Mouse (Mus musculus) gastrocnemius, postnatal 14 days (tissue): ENCODE data around the gene Gad2. TPM values are rescaled to one million over a fixed set of nuclear protein-coding genes. Genes with fewer than 3 reads are reported as not detected.
"Not testable (repeated sequence)": the region's sequence is repeated elsewhere in the genome, so short reads cannot be mapped to it uniquely, and the experiment has no call there.

ENCODE experiments used
- DNase-seq: peaks from one replicate; pipeline ENCODE4 v3.0.0; 2021; ENCODE audit warnings: mixed read lengths
- intact Hi-C: fragments of 180-260 bp; cut with DNase I; formaldehyde crosslinking; loops from one replicate; pipeline ENCODE4 v1.15.1; 2025; ENCODE audit warnings: low total_unique reads
- long read RNA-seq, 2 experiments: library from polyadenylated mRNA; stranded (forward); transcript quantifications; one replicate each; pipeline ENCODE4 v2.0.0; 2021
- total RNA-seq, 2 experiments: library from RNA; stranded (reverse); gene quantifications; 2 replicates each; pipeline ENCODE4 v1.2.3; 2021

Gad2 gene
- not detected for total RNA-seq
- long read RNA-seq, experiment 1, result 0 reads
- long read RNA-seq, experiment 2, result 0 reads

DNA sequence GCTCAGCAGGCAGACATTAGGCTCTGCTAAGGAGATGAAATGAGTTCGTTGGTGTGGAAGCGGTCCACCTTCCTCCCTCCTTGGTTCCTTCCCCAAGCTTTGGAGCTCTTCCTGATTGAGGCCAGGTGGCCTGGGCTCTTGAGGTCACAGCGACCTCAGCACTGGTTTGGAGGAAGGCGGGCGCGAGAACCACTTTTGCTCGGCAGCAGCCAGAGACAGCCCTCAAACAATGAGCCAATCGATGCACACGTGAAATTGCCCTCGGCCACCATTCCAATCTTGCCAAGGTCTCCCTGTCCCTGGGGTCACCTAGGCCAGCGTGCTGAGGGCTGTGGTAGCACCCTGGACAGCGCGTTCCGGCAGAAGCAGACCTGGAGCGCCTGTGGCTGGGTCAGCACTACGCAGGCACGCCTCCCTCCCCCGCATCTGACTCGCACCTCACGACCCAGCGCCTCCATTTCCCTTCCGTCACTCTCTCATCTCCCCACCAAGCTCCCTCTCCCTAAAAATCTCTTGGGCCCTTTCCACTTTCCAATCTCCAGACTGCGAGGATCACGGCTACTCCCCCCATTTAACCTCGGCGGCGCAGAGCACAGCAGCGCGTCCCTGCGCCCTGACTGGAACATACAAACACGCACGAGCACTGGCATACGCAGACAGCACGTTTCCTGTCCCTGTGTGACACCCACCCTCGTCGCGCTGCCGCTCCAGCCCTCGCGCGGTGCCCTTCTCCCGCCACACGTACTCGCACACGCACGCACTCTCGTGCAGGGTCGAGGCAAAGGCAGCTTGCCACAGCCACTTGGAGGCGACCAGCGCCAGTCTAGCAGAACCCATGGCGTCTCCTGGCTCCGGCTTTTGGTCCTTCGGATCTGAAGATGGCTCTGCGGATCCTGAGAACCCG, at the start of gene Gad2:
Gad2 (plus strand) TSS at position 378 of the 904 bp plus-strand sequence.
- intact Hi-C loops, result no loop called here
- peak; percentile 13 for DNase-seq

- DNase-seq, intact Hi-C loops: not testable (repeated sequence)
Measured at GRCm38 (mm10) chr2:22587469-22588169, 34.4 kb upstream of the Gad2 start.

DNA sequence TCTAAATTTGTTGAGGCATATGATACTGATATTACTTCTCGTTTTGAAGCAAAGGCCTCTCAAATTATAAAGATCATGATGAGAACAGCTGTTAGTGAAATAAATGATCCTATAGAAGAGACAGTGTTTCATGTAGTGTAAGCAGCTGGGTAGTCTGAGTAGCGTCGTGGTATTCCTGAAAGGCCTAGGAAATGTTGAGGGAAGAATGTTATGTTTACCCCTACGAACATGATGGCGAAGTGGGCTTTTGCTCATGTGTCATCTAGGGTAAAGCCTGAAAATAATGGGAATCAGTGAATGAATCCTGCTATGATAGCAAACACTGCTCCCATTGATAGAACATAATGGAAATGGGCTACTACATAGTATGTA, 33.8 kb upstream of the Gad2 start:
- intact Hi-C loops, DNase-seq: not testable (repeated sequence)

DNA sequence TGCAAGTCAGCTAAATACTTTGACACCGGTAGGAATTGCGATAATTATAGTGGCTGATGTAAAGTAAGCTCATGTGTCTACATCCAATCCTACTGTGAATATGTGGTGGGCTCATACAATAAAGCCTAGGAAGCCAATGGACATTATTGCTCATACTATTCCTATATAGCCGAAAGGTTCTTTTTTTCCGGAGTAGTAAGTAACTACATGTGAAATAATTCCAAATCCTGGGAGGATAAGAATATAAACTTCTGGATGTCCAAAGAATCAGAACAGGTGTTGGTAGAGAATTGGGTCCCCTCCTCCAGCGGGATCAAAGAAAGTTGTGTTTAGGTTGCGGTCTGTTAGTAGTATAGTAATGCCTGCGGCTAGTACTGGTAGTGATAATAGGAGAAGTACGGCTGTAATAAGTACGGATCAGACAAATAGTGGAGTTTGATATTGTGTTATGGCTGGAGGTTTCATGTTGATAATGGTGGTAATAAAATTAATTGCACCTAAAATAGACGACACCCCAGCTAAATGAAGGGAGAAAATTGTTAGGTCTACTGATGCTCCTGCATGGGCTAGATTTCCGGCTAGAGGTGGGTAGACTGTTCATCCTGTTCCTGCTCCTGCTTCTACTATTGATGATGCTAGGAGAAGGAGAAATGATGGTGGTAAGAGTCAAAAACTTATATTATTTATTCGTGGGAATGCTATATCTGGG, 33.2 kb upstream of the Gad2 start:
- intact Hi-C loops, result not testable (repeated sequence)

GRCm38 (mm10) chr2:22589382-22590205, 32.4 kb upstream of the Gad2 start:
- intact Hi-C loops, result not testable (repeated sequence)

More for the DNA sequence above, 33.2 kb upstream of the Gad2 start:
- DNase-seq, result not testable (repeated sequence)

GRCm38 (mm10) chr2:22590206-22590490, 31.9 kb upstream of the Gad2 start:
- no peak for DNase-seq
- intact Hi-C loops, result no loop called here

More at GRCm38 (mm10) chr2:22589382-22590205, 32.4 kb upstream of the Gad2 start:
- DNase-seq, result not testable (repeated sequence)

GRCm38 (mm10) chr2:22617951-22618350, 4.1 kb upstream of the Gad2 start:
- DNase-seq, result no peak
- intact Hi-C loops, result no loop called here

DNA sequence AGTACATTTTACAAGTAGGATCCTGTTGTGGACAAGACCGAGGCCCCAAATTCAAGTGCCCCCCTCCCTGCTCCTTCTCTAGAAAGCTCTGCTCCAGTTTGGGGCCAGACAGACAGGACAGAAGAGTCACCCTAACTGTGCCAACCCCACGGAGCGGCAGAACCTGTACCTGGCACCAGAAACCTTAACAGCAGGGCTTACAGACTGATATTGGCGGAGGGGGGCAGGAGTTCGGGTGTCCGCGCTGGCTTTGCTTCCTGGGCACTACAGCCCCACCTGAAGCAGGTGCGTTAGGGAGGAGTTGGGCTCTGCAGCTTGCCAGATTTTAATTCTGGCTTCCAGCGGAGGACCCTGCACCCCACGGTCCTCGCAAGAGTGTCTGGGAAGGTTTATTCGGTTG, 2.6 kb upstream of the Gad2 start:
- intact Hi-C loops, result no loop called here
- DNase-seq, result no peak

GRCm38 (mm10) chr2:22620030-22620429, 2.0 kb upstream of the Gad2 start:
- intact Hi-C loops, result no loop called here
- no peak for DNase-seq

DNA sequence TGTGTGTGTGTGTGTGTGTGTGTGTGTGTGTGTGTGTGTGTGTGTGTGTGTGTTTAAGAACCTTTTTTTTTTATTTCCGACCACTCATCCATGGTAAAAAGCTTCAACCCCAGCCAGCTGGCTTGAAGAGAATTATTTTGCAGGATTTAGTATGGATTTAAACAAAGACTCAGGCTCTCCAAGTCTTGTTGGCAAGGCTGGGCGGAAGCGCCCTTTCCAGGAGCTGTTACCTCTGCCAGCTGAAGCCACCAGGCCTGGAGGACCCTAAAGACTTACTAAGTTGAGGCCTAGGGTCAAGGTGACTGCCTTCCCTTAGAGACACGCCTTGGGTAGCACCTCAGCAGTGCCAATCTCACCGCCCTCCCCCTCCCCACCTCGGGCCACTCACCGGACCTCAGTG, 1.5 kb upstream of the Gad2 start:
- no peak for DNase-seq
- intact Hi-C loops, result no loop called here

GRCm38 (mm10) chr2:22620978-22621827, 802 bp upstream of the Gad2 start:
- DNase-seq, result no peak
- intact Hi-C loops, result no loop called here

- DNase-seq, result no peak
- intact Hi-C loops, result no loop called here
Measured at GRCm38 (mm10) chr2:22623111-22624070, 1.4 kb downstream of the Gad2 start.

DNA sequence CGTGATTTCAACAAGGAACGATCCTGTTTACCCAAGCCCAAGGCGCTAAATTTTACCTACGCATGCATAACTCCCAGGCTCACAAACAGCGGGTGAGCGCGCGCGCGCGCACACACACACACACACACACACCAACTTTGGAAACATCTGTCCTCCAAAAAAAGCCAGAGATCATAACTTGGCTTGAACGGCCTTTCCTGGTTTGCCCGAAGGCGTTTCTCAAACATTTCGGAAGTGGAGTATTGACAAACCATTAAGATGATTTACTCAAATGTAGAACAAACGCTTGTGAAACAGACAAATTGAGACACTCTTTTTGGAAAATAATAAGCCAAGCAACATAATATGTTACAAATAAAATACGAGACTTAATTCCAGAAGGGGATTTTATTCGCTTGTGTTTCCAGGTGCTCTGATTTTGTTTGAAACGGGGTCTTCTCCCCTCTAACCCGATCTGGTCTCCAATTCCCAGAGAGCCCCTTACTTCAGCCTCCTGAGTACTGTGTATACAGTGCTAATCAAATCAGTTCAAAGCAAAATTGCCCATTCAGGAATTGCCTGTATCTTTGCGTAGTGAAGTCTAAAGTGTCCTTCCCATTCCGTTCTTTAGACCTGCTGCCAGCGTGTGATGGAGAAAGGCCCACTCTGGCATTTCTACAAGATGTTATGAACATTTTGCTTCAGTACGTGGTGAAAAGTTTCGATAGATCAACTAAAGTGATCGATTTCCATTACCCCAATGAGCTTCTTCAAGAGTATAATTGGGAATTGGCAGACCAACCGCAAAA, 2.4 kb downstream of the Gad2 start:
- no peak for DNase-seq
- intact Hi-C loops, result no loop called here

DNA sequence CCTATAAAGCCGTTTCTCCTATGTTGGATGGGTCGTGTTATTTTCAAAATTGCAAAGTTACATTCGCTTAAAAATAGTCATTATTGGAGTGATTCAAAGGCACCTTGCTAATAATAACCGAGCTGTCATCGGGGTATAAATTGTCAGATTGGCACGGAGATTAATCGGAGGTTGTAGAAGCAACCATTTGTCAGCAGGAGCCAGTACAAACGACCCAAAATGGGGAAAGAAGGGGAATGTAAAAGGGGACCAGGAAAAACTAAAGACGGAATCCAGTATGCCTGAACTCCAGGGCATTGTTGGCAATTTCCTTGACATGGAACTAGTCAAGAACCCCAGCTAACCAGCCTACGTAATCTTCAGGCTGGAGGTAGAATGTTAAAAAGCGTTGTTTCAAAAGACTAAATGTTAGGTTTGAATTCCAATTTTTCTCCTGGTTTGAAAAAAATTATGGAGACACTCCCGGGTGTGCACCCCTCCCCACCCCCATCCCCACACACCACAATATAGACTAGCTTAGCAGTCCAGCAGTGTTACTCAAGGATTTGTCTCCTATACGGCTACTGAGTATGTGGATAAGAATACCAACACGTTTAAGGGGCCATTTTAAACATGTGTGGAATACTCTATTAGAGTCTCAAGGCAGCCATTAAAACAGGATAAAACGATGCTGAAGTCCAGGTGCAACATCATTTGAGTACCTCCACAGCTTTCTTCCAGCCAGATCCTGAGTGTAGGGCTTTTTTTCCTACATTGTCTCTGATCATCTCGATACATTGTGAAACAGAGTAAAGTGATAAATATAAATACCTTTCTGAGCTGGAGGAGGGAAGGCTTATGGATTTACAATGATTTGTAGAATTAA, 3.3 kb downstream of the Gad2 start:
- DNase-seq, result no peak
- intact Hi-C loops, result no loop called here

DNA sequence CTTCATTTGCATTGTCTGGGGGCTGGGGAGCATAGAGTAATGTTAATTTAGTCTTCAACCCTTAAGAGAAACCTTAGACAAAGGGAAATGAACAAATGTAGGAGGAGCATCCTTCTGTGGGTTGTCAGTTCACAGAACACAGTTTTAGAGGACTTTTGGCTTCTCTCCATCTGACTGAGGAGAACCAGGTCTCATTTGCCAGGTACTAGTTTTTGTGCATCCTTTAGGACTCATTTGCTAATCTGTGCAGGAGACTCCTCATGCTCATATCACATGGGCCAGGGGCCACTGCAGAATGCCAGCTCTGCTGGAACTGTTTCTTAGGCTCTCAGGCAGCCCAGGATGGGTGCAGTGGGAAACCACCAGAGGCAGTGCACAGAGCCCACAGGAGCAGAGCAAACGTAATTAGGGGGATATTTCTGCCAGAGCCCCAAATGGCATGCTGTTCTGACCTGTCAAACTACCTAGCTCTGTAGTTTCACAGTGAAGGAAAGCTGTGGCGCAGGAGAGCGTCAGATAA, 5.2 kb downstream of the Gad2 start:
- no peak for DNase-seq
- intact Hi-C loops, result no loop called here
